Mouse (Mus musculus) ES-Bruce4 (cell line): Measurements from ENCODE around the gene Ost4.

Experiments used
- CTCF ChIP-seq: IDR thresholded peaks from one replicate; pipeline ENCODE4 v1.8.1; 2011; ENCODE audit warnings: low read depth, low read length
- EP300 ChIP-seq: IDR thresholded peaks from 2 replicates; pipeline ENCODE4 v1.6.1; 2011; ENCODE audit warnings: low read depth, low read length; ENCODE audit not compliant: insufficient read depth
- POLR2A ChIP-seq: IDR thresholded peaks from one replicate; pipeline ENCODE4 v1.8.1; 2011; ENCODE audit warnings: low read length; ENCODE audit not compliant: insufficient read depth

DNA sequence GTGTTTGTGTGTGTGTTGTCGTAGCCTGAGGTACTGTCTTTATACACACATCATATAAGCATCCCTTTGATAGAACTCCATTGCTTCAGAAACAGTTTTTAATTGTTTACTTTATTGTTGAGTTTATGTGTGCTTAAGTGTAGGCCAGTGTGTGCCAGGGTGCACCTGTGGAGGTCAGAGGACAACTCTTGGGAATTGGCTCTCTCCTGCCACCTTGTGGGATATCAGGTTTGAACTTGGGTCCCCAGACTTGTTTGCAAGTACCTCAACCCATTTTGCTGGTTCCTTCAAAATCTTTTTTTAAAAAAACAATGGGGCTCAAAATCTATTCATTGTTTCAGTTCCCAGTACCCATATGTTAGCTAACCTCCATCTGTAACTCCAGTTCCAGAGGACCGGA lies 35.4 kb upstream of the Ost4 start:
- TF ChIP-seq CTCF = peak; percentile 54
- no peak for TF ChIP-seq POLR2A
- TF ChIP-seq EP300 = no peak
